Comparison of ENCODE assay signal across 14 mouse cellular contexts in the genomic region with DNA sequence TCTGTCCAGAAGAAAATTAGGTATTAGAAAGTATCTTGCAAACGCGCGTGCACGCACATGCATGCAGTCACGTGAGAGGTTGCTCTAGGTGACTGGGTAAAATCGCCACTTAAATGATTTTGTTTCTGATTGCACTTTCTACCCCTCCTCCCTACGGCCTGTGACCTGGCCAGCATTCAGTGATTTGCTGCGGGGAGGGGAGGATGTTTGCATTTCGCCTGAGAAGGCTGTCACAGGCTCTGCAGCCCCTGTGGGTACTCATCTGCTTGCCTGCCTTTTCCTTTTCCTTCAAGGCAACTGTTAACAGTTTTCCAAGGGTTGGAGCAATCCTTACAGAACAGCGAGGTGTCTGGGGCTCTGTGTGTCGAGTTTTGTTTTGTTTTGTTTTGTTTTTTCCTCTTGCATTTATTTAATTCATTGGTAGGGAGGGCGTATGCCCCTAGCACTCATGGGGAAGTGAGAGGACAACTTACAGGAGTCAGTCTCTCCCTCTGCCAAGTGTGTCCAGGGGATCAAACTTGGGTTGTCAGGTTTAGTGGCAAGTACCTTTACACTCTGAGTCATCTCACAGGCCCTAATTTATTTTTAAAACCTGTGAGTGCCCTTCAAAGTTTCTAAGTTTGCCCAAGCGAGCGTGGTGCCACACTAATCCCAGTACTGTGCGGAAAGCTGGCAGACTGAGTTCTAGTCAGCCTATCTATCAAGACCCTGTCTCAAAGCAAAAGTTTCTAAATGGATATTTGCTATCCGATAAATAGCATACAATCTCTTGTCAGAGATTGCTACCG. TPM values are rescaled to one million over a fixed set of nuclear protein-coding genes. Genes with fewer than 3 reads are reported as not detected.
A peak's percentile ranks its signal among the peaks of the same experiment; 100 is the strongest.
DNase-seq lines count a peak whose midpoint lies in the region; ATAC-seq and TF ChIP-seq lines count a peak whose summit lies in the region.
"Had no signal": no experiment of that assay in that cellular context is flagged by ENCODE, and none has a peak within 500 bp of the region (broad histone marks: within the 10 kb centered on the region; RNA-seq: fewer than 3 reads in every experiment).

No protein-coding gene starts in this region.

- H3K9me3 ChIP-seq in kidney, embryonic 16.5 days (ENCODE audit: low read length): no peaks in the 10 kb centered on the region
- H3K9me3 ChIP-seq: liver, embryonic 15.5 days; midbrain, embryonic 10.5 days had no signal

- no peaks in the 10 kb centered on the region for H3K27me3 ChIP-seq in kidney, embryonic 16.5 days (ENCODE audit: insufficient read depth, low read length)
- H3K27me3 ChIP-seq in kidney, adult 2 months (replicated peaks; ENCODE audit: control insufficient read depth, insufficient read depth, low read length): no peaks in the 10 kb centered on the region
- H3K27me3 ChIP-seq: liver, embryonic 15.5 days had no signal

- no peak for TF ChIP-seq POLR2A in kidney, adult 2 months (IDR thresholded peaks at IDR 0.05; ENCODE audit: low read depth, low read length)

- WGBS in kidney, embryonic 16.5 days: 20% methylated on average over 17 of the region's 17 CpGs
- WGBS in kidney, adult 2 months: 50% methylated on average over 17 of the region's 17 CpGs

- no peak for TF ChIP-seq CTCF in gastrocnemius, adult 2 months (IDR thresholded peaks at IDR 0.05)
- no peak for TF ChIP-seq CTCF in kidney, adult 2 months (conservative IDR thresholded peaks at IDR 0.05; ENCODE audit: insufficient read depth, insufficient read length, low read depth, low read length)

- intact Hi-C loops in gastrocnemius, adult 2 months (cut with DNase I): no loop called here
- intact Hi-C loops in gastrocnemius, postnatal 36 days (cut with DNase I): no loop called here
- intact Hi-C loops in heart, postnatal 10 days (cut with DNase I): no loop called here

- H3K4me3 ChIP-seq in gastrocnemius, adult 2 months: peak overlapping the region; percentile 56
- H3K4me3 ChIP-seq in kidney, embryonic 16.5 days (ENCODE audit: low read length): peak overlapping the region; percentile 11; the same call in 1 of the 2 replicates
- no peak overlapping the region for H3K4me3 ChIP-seq in kidney, adult 2 months (ENCODE audit: insufficient read depth, low read depth, low read length)
- H3K4me3 ChIP-seq: left cerebral cortex, adult 2 months; liver, embryonic 15.5 days; midbrain, embryonic 10.5 days had no signal

- H3K27ac ChIP-seq in gastrocnemius, adult 2 months: peak overlapping the region; percentile 54
- H3K27ac ChIP-seq in kidney, embryonic 16.5 days (ENCODE audit: low read length): peak overlapping the region; percentile 77
- no peak overlapping the region for H3K27ac ChIP-seq in kidney, adult 2 months (ENCODE audit: insufficient read depth, low read depth, low read length)
- H3K27ac ChIP-seq: left cerebral cortex, adult 2 months; liver, embryonic 15.5 days had no signal

- peaks cover 36% of the 10 kb centered on the region for H3K4me1 ChIP-seq in kidney, embryonic 16.5 days (ENCODE audit: insufficient read depth, low read length)
- H3K4me1 ChIP-seq in kidney, adult 2 months (ENCODE audit: control insufficient read depth, insufficient read depth, low read length): no peaks in the 10 kb centered on the region
- H3K4me1 ChIP-seq: liver, embryonic 15.5 days had no signal

- no peak for DNase-seq in gastrocnemius, adult 2 months
- no peak for DNase-seq in gastrocnemius, postnatal 36 days
- no peak for DNase-seq in kidney, adult 2 months
- DNase-seq in embryo, embryonic 9.5 days (ENCODE audit: extremely low spot score): peak; percentile 33
- peak; percentile 27 to 34 for DNase-seq in heart, postnatal 10 days
- no peak for DNase-seq in adrenal gland, postnatal 36 days
- no peak for DNase-seq in cerebellum, postnatal 10 days
- DNase-seq: cerebellum, adult 2 months; kidney, postnatal 4 days; retina, postnatal 1 day had no signal

- H3K9ac ChIP-seq in kidney, embryonic 16.5 days (replicated peaks; ENCODE audit: low read length): peak overlapping the region; percentile 45
- H3K9ac ChIP-seq: liver, embryonic 15.5 days had no signal

- peak overlapping the region; percentile 32 for H3K4me2 ChIP-seq in kidney, embryonic 16.5 days (replicated peaks; ENCODE audit: low read depth, low read length)
- H3K4me2 ChIP-seq: liver, embryonic 15.5 days had no signal

- no peaks in the 10 kb centered on the region for H3K36me3 ChIP-seq in kidney, embryonic 16.5 days (ENCODE audit: insufficient read depth, low read length)
- H3K36me3 ChIP-seq in kidney, adult 2 months (ENCODE audit: control insufficient read depth, insufficient read depth, low read length): no peaks in the 10 kb centered on the region
- H3K36me3 ChIP-seq: liver, embryonic 15.5 days; midbrain, embryonic 10.5 days had no signal

- peak; percentile 69; the same call in 1 of the 2 replicates for ATAC-seq in kidney, embryonic 16.5 days (ENCODE audit: low FRiP score, low TSS enrichment)

RNA-seq across cellular contexts. Expression of a gene that starts 47.2 kb away (rescaled TPM):
- 10 to 100 TPM; 20.7 to 29.4 TPM for total RNA-seq in gastrocnemius, adult 2 months (2021)
- 10 to 100 TPM; 26.0 to 26.4 TPM for total RNA-seq in gastrocnemius, postnatal 36 days (2021)
- 57.3 and 58.0 TPM in 2 replicates for polyA plus RNA-seq in kidney, embryonic 16.5 days (2015; fragmentation: Nextera tagmentation; extraction: Ambion mirVana)
- polyA plus RNA-seq in kidney, adult 2 months (2012; rRNA removed): 26.3 and 33.7 TPM in 2 replicates
- 10 to 100 TPM; 41.8 to 42.2 TPM for total RNA-seq in heart, postnatal 10 days (2021)
- 10 to 100 TPM; 16.7 to 17.9 TPM for total RNA-seq in adrenal gland, postnatal 36 days (2021)

Comparison
In these comparisons a context has a peak if more than half of its experiments do, and no peak if none do; other contexts are left out.
1. DNase-seq: peak in embryo, embryonic 9.5 days (single experiment) and heart, postnatal 10 days (2 of 2); none in gastrocnemius, adult 2 months (single experiment), gastrocnemius, postnatal 36 days (0 of 2), kidney, adult 2 months (single experiment), adrenal gland, postnatal 36 days (0 of 2) and cerebellum, postnatal 10 days (0 of 2).